Mouse (Mus musculus): ENCODE results near the gene S1pr2.
A peak's percentile ranks its signal among the peaks of the same experiment; 100 is the strongest.

S1pr2 gene

DNA sequence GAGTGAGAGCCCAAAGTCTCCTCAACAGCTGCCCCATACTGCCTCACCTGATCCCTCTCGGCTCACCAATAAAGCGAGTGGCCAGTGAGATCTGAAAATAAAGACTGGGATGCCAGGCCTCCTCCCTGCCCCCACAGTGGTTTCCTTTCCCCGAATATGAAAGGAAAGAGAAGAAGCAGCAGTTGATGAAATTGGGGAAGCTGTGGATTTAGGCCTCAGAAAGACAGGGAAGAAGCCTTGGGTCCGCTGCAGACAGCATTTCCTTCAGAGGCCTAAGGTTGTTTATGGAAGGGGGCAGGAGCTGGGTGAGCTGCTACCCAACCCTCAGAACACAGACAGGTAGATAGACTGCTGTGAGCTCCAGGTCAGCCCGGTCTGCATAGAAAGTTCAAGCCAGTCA, 9.8 kb downstream of the S1pr2 start:
- DNase-seq (ENCODE audit: low spot score): no peak

DNA sequence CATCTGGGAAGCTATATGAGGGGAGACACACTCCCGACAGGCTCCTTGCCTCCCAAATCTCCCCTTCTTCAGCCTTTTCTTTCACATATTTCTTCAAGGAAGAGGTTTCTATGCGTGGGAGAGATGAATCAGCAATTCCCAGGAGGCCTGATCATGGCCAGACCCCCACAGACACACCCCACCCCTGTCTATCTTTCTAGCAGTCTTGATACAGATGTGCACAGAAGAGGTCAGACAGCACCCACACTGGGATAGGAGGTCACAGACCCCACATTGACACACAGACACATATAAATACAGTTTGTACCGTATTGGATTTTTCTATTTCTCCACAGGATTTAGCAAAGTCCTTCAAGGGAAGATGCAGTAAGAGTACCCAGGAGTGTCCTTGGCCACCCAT, 10.6 kb downstream of the S1pr2 start:
- DNase-seq (ENCODE audit: low spot score): no peak

DNA sequence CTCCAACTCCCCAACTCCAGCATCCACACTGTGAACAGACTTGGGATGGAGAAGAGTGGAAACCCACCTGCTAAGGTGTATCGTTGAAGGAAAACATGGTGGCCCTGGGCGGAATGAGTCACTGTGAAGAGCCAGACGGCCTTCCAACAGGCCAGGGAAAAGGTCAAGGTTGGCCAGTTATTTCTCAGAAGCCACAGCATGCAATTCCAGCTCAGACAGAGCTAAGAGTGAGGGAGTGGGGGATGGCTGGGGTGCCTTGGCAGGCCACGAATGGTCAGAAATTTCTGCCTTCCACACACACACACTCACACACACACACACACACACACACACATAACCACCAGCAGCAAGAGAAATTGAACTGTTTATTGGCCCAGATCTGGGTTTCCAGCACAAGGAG, 11.0 kb downstream of the S1pr2 start:
- no peak for DNase-seq (ENCODE audit: low spot score)

DNA sequence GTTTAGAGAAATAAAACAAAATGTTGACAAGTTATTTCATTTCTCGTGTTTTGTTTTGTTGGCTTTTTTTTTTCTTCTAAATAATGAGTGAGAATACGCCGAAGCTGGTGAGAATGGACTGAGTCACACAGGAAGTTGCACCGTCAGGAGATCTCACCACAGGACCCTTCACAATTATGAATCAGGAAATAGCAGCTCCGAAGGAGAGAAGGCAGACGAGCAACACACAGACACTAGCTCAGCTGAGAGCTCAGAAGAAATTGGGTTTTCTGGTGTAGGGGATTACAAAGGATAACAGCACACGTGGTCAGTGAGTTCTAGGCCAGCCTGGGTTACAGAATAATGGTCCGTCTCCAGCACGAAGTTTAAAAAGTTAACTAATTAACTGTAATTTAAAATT, 15.0 kb downstream of the S1pr2 start:
- no peak for DNase-seq (ENCODE audit: low spot score)

DNA sequence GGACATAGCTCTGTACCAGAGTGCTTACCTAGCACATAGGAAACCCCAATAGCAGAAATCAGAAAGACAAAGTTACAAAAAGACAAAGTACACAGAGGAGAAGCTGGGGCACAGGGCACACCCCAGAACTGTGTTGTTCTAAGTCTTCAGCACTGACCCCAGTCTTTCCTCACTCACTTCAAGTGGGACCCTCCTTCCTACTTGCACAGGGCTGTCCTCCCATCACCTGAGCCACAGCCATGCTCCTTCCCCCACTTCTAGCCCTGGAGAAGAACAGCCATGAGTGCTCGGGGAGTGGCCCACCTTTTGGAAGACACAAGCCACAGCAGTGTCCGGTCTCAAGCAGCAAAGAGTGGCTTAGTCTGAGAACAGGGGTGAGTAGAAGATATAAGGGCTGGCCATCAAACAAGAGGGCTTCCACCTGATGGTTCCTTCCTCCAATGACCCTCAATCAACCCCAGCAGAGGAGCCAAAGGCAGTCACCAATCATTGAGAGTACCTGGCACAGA, 17.1 kb downstream of the S1pr2 start, which contains the start of gene Dnmt1:
Gene Dnmt1 (minus strand): TSS at position 459 of the 509 bp plus-strand sequence.
- no peak for DNase-seq (ENCODE audit: low spot score)

DNA sequence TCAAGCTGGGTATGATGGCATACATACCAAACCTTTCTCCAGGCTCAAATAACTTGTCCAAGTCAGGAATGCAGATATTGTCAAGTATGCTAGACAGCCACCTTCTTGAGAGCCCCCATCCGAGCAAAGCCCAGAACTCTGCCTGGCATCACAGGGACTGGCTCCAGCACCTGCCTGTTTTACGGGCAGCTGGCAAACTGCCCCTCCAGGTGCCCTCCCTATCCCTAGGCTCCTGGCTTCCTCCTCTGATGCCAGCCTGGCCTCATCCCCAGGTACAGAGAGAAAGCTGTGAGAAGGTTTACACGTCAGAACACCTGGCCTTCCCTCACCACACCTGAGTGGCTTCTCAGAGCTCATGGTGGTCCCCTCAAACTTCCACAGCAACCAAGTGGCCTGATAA, 19.6 kb downstream of the S1pr2 start:
- DNase-seq (ENCODE audit: low spot score): no peak

DNA sequence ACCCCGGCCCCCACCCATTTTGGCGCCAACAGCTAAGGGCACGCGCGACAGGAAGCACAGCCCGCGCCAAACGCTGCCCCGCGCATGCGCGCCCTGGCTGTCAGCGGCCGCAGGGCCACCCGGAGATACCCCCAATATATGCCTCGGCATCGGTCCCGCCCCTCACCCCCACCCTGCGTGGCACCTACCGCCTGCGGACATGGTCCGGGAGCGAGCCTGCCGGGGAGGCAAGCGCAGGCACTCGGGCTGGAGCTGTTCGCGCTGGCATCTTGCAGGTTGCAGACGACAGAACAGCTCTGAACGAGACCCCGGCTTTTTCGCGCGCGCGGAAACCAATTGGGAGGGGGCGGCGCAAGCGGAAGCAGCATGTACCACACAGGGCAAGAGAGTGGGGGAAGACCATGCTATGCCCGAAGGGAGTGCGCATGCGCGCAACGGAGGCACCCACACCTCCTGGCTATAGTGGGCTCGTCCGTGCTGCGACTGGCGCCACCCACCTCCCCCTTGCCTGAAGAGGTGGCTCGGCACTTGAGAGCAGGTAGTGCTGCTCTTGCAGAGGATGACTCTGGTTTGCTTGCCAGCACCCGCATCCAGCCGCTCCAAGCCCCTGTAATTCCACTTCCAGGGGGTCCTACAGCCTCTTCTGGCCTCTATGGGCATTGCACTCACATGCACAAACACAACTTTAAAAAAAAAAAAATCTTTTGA, 23.9 kb downstream of the S1pr2 start:
- DNase-seq (ENCODE audit: low spot score): peak; percentile 89

DNA sequence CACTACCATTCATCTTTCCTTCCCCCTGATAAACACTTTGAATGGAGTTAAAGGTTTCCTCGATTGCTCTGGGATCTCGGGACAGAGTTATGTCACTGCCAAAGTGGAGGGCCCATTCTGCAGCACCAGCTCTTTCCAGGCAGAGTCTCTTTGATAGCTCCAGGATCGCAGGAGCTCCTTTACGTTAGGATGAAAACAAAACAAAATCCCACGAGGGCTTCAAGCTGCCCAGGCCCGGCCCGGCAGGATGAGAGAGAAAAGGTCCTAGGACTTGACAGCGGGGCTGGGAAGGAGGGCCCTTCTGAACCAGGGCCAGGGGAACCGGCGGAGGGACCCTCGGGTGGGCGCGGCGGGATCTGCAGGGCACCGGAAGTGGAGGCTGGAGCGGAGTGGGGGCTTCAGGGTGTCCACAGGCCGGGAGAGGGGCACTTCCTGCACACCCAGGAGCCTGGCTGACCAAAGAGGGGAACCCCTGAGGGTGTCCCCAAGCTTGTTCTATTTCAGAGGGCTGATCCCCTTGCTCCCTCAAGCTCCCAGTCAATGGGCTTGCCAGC, 24.5 kb downstream of the S1pr2 start:
- DNase-seq (ENCODE audit: low spot score): peak; percentile 21

DNA sequence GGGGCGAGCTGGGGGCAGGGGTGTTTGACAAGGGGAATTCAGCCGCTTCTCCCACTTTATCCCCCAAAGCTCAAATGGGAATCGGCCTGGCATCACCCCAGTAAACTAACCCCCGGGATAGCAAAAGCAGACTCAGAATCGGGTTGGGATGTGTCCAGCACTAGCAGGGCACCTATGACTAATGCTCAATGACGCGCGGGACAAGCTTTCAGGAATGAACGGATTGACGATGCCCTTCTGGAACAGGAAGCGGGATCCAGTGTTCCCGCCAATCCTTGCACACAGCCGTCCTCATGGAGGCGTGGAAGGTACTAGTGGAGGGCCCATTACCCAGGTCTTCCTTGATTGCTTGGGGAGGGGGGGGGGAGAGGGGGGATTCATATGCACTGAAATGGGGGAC, 25.1 kb downstream of the S1pr2 start:
- peak; percentile 29 for DNase-seq (ENCODE audit: low spot score)

DNA sequence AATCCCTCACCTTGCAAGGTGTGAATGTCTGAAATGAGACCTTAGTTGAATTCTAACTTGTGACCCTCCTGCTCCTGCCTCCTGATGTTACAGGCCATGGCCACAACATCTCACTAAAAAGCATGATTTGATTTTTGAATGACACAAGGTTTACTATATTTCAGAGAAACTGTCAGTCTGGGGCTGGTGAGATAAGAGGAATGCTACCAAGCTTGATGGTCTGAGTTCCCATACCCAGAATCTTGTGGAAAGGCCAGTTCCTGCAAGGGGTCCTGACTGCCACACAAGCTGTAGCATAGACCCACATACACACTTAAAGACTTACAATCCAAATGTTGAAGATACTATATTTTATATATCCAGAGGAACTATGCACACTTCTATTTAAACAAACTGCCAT, 26.2 kb downstream of the S1pr2 start:
- no peak for DNase-seq (ENCODE audit: low spot score)

DNA sequence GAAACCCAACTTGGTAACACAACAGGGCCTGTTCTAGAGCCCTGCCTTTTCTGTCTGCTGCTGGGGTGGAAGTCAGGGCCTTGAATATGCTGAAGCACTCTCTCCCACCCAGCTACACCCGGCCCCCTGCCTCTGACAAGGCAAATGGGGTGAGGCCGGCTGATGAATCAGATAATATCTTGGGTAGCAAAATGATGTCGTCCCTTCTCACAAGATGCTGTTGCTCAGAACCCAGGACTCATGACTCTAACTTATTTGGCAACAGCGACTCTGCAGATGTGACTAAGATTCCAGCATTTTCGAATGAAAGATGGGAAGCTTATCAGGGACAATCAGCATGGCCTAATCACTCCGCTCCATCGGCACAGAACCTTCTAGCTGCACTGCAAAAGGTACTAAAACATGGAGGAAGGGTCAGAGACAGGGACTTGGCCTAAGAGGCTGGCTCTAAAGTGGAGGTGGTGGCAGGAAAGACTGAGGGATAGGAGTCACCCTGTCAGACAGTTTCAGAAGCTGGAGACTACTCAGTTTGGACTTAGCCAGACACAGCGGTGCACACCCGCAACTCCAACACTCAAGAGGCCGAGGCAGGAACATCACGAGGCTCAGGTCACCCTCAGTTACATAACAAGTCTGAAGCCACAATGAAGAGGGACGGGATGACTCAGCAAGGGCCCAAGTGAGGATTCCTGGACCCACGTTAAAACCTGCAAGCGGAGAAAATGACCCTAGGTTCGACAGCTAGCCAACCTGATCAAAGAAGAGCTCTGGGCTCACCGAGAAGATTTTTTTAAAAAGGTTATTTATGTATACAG, 30.3 kb downstream of the S1pr2 start:
- DNase-seq (ENCODE audit: low spot score): no peak

DNA sequence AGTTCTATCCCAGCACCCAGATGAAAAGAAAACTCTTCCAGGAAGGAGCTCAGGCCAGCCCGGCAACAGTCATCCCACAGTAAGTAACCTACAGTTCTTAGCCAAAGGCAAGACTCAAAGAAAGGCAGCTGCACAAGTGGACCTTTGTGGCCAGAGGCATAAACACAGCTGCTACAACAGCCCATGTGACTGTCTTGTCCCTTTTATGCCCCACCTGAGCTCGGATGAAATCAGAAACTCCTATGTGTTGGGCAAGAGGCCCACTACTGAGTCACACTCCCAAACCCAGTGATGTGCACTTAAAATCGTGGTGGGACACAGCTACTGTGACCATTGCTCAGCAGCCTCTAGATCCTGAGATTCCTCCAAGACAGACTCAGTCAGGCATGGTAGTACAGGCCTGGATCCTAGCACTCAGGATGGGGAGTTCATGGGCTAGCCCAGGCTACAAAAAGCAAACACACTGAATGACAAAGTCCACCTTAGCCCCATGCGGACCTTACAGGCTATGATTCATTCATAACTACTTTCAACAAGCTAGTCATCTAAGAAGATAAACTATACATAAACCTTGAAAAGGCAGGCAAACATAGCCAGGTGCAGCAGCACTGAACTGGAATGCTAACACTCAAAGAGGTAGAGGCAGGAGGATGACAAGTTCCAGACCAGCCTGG, 31.7 kb downstream of the S1pr2 start:
- DNase-seq (ENCODE audit: low spot score): no peak

DNA sequence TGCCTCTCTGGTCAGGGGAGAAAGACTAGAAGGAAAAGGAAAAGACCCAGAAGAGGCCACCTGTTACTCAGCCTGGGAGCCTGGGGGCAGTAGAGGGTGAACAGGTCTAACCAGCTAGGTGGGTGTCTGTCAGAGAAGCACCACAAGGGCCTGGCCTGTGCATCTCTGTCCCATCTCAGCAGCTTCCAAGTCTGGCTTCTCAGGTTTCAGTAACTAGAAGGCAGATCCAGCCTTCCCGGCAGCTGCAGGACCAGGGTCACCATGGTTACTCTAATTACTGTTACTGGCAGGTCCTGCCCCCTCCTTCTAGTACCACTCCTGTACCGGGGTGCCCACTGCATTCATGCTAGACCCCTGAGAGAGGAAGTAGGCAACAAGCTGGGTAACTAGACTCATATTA, 32.7 kb downstream of the S1pr2 start:
- no peak for DNase-seq (ENCODE audit: low spot score)

DNA sequence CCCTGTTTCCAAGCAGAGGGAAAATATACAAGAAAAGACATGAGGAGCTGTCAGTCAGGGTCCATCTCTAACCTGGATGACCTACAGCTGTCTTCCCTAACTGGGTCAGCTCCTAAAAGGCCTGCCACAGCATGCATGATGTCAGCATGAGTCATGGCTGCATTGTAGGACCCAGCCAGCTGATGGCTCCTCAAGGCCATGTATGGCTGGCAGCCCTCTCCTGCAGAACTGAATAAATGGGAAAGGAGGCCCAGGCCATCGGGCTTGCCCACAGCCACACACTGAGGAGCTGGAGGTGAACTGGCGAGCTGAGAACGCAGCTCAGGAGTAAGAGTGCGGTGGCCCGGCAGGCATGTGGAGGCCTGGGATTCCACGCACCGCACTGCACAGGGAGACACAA, 33.2 kb downstream of the S1pr2 start:
- DNase-seq (ENCODE audit: low spot score): peak; percentile 18

DNA sequence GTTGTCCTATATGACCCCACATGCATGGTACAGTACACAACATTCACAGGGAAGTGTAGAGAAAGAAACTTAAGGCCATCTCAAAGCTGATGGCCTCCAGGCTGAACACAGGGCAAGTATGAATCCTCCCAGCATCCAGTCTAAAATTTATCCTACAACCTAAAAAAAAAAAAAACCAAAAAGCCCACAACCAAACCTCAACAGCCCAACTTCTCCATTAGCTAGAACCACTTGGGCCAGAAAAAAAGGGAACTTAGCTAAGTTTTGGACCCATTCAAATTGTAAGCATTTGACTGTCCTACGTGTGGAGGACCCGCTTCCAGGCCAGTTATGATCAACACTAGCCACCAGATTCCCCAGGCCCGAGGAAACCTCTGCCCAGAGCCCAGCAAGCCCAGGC, 53.3 kb downstream of the S1pr2 start:
- DNase-seq (ENCODE audit: low spot score): no peak

DNA sequence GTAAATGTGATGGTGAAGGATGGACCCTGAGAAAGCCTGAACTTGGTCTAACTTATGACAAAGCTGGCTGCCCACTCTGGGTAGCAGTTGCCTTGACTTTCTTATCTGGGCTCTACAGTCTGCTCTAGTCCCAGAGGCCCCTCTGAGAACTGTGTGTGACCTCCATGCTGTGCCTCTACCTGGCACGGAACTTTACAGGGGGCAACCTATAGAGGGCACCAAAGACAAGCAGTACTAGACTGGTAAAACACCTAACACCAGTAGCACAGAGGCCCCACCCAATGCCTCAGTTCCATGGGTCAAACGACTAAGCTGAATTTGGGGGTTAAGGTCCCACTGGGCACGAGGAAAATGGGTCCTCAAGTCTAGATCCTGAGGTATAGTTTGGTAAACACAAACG, 60.4 kb downstream of the S1pr2 start:
- no peak for DNase-seq (ENCODE audit: low spot score)
